Mouse (Mus musculus): ENCODE data around the gene Oaf. TPM values are rescaled to one million over a fixed set of nuclear protein-coding genes. Genes with fewer than 3 reads are reported as not detected.

The Oaf gene
- total RNA-seq, 1 experiment: 22.8 TPM

DNA sequence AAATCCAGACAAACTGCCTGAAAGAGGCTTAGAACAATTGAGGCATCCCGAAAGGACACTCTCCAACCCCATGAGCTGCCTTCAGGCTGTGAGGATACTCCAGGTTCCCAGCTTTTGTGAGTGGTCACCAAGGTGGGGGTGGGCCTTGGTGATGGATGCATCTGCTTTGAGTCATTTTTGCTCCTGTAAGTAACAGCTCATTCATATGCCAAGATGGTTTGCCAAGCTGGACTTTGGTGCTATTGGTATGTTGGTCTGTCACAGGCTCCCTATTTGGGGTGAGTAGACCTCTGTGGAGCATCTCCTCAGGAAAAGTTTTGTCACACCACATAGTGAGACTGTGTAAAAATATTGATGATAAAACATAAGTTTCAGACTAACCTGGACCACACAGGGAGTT is 3.6 kb downstream of the Oaf start:
- Histone ChIP-seq H3K27ac (ENCODE audit: insufficient read depth, low read depth, low read length, poor library complexity, severe bottlenecking) (no peak overlapping the region), H3K4me1 (ENCODE audit: control insufficient read depth in 2 of 2, insufficient read depth in 2 of 2, low read length in 2 of 2, poor library complexity in 1 of 2) (peaks cover 7 to 11% of the 10 kb centered on the region in 2 experiments; a peak in 3 of 4 replicates), H3K9me3 (ENCODE audit: control insufficient read depth, insufficient read depth, low read depth, low read length) (no peaks in the 10 kb centered on the region), H3K4me3 (ENCODE audit: insufficient read depth in 1 of 2, low read depth in 1 of 2, low read length in 2 of 2, poor library complexity in 1 of 2, severe bottlenecking in 1 of 2) (no peak overlapping the region), H3K9ac (ENCODE audit: insufficient read depth, low read depth, low read length, poor library complexity, severe bottlenecking) (no peak overlapping the region), H3K36me3 (ENCODE audit: control insufficient read depth, insufficient read depth, low read length, poor library complexity, severe bottlenecking) (no peaks in the 10 kb centered on the region)
- TF ChIP-seq CHD2 (IDR thresholded peaks at IDR 0.05; ENCODE audit: low read depth, low read length) (no peak), MAFK (IDR thresholded peaks at IDR 0.05; ENCODE audit: insufficient read depth, low read depth, low read length) (no peak), ZC3H11A (IDR thresholded peaks at IDR 0.05; ENCODE audit: borderline replicate concordance, low read depth, low read length) (no peak), HCFC1 (IDR thresholded peaks at IDR 0.05; ENCODE audit: borderline replicate concordance, insufficient read depth, low read length) (no peak), ZNF384 (IDR thresholded peaks at IDR 0.05; ENCODE audit: low read depth, low read length) (no peak)
- no peak for DNase-seq (ENCODE audit: low read depth, low spot score)
- in situ Hi-C loops (cut with MboI; ENCODE audit: low sequenced_read_pairs in 2 of 2, unreplicated experiment in 2 of 2): no loop called here

DNA sequence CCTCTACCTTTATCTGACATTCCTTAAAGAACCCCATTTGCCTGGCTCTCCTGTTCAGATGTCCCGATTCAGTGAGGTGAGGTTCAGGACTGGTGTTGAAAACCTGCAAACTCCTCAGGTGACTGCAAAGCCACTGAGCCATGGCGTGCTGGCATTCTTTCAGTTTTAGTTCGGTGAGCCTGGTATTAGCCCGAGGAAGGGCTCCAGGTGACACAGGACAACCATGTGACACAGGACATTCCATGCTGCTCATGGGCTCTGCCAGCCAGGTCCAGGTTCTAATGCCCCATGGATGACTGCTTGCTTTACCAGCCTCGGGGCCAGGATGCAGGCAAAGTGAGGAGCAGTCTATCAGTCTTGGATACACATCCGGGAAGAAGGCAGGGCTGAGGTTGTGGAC is 4.4 kb downstream of the Oaf start:
- no peak overlapping the region for H3K27ac ChIP-seq (ENCODE audit: insufficient read depth, low read depth, low read length, poor library complexity, severe bottlenecking)

DNA sequence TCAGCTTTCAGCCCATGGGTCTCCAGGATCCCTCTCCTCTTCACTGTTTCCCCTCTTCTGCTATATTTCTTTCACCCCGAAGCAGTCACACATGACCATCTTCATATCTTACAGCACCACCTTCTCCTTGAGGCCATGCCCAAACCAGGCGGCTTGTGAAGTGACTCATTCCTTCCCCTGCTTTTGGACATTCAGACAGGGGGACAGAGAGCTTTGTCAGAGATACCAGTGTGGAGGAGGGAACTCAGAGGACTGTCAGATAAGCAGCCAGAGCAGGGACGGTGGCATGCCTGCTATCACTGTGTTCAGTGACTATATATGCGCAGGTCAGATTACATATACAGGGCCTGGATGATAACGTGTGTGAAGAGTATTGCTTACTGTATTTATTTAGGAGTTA is 5.2 kb downstream of the Oaf start:
- in situ Hi-C loops (cut with MboI; ENCODE audit: low sequenced_read_pairs in 2 of 2, unreplicated experiment in 2 of 2): no loop called here
- TF ChIP-seq MAFK (IDR thresholded peaks at IDR 0.05; ENCODE audit: insufficient read depth, low read depth, low read length) (no peak), HCFC1 (IDR thresholded peaks at IDR 0.05; ENCODE audit: borderline replicate concordance, insufficient read depth, low read length) (no peak), ZNF384 (IDR thresholded peaks at IDR 0.05; ENCODE audit: low read depth, low read length) (no peak), ZC3H11A (IDR thresholded peaks at IDR 0.05; ENCODE audit: borderline replicate concordance, low read depth, low read length) (no peak), CHD2 (IDR thresholded peaks at IDR 0.05; ENCODE audit: low read depth, low read length) (no peak)
- no peak for DNase-seq (ENCODE audit: low read depth, low spot score)
- H3K27ac ChIP-seq (ENCODE audit: insufficient read depth, low read depth, low read length, poor library complexity, severe bottlenecking): no peak overlapping the region
- H3K4me1 ChIP-seq (ENCODE audit: control insufficient read depth in 2 of 2, insufficient read depth in 2 of 2, low read length in 2 of 2, poor library complexity in 1 of 2): peaks cover 7 to 8% of the 10 kb centered on the region in 2 experiments; a peak in 3 of 4 replicates
- no peak overlapping the region for H3K9ac ChIP-seq (ENCODE audit: insufficient read depth, low read depth, low read length, poor library complexity, severe bottlenecking)
- no peaks in the 10 kb centered on the region for H3K9me3 ChIP-seq (ENCODE audit: control insufficient read depth, insufficient read depth, low read depth, low read length)
- no peak overlapping the region for H3K4me3 ChIP-seq (ENCODE audit: insufficient read depth in 1 of 2, low read depth in 1 of 2, low read length in 2 of 2, poor library complexity in 1 of 2, severe bottlenecking in 1 of 2)
- no peaks in the 10 kb centered on the region for H3K36me3 ChIP-seq (ENCODE audit: control insufficient read depth, insufficient read depth, low read length, poor library complexity, severe bottlenecking)

More for the DNA sequence above, 4.4 kb downstream of the Oaf start:
- in situ Hi-C loops (cut with MboI; ENCODE audit: low sequenced_read_pairs in 2 of 2, unreplicated experiment in 2 of 2): no loop called here
- no peak for TF ChIP-seq ZC3H11A (IDR thresholded peaks at IDR 0.05; ENCODE audit: borderline replicate concordance, low read depth, low read length)
- no peak for TF ChIP-seq HCFC1 (IDR thresholded peaks at IDR 0.05; ENCODE audit: borderline replicate concordance, insufficient read depth, low read length)
- TF ChIP-seq MAFK (IDR thresholded peaks at IDR 0.05; ENCODE audit: insufficient read depth, low read depth, low read length): no peak
- no peak for TF ChIP-seq ZNF384 (IDR thresholded peaks at IDR 0.05; ENCODE audit: low read depth, low read length)
- TF ChIP-seq CHD2 (IDR thresholded peaks at IDR 0.05; ENCODE audit: low read depth, low read length): no peak
- Histone ChIP-seq H3K4me3 (ENCODE audit: insufficient read depth in 1 of 2, low read depth in 1 of 2, low read length in 2 of 2, poor library complexity in 1 of 2, severe bottlenecking in 1 of 2) (no peak overlapping the region), H3K9ac (ENCODE audit: insufficient read depth, low read depth, low read length, poor library complexity, severe bottlenecking) (no peak overlapping the region), H3K9me3 (ENCODE audit: control insufficient read depth, insufficient read depth, low read depth, low read length) (no peaks in the 10 kb centered on the region), H3K36me3 (ENCODE audit: control insufficient read depth, insufficient read depth, low read length, poor library complexity, severe bottlenecking) (no peaks in the 10 kb centered on the region), H3K4me1 (ENCODE audit: control insufficient read depth in 2 of 2, insufficient read depth in 2 of 2, low read length in 2 of 2, poor library complexity in 1 of 2) (peaks cover 7 to 8% of the 10 kb centered on the region in 2 experiments; a peak in 3 of 4 replicates)
- no peak for DNase-seq (ENCODE audit: low read depth, low spot score)

DNA sequence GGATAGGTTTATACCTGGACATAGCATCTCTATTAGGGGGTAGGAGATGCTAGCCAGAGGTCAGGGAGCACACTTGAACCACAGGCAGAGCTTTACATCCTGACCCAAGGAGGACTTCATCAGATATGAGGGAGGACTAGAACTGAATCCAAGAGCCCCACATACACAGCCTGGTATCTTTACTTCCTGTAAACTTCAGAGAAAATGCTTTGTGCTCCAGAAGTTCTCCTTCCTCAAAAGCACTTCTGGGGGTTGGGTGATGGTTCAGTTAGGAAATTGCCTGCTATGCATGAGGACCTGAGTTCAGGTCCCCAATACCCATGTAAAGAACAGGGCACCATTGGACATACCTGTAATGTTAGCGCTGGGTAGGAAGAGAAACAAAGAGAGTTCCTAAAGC is 6.2 kb downstream of the Oaf start:
- peaks cover 3 to 6% of the 10 kb centered on the region in 2 experiments; a peak in 3 of 4 replicates for H3K4me1 ChIP-seq (ENCODE audit: control insufficient read depth in 2 of 2, insufficient read depth in 2 of 2, low read length in 2 of 2, poor library complexity in 1 of 2)
- H3K9me3 ChIP-seq (ENCODE audit: control insufficient read depth, insufficient read depth, low read depth, low read length): no peaks in the 10 kb centered on the region
- DNase-seq (ENCODE audit: low read depth, low spot score): no peak
- no peak overlapping the region for H3K9ac ChIP-seq (ENCODE audit: insufficient read depth, low read depth, low read length, poor library complexity, severe bottlenecking)
- H3K27ac ChIP-seq (ENCODE audit: insufficient read depth, low read depth, low read length, poor library complexity, severe bottlenecking): no peak overlapping the region
- no peaks in the 10 kb centered on the region for H3K36me3 ChIP-seq (ENCODE audit: control insufficient read depth, insufficient read depth, low read length, poor library complexity, severe bottlenecking)
- TF ChIP-seq MAFK (IDR thresholded peaks at IDR 0.05; ENCODE audit: insufficient read depth, low read depth, low read length) (no peak), HCFC1 (IDR thresholded peaks at IDR 0.05; ENCODE audit: borderline replicate concordance, insufficient read depth, low read length) (no peak), ZNF384 (IDR thresholded peaks at IDR 0.05; ENCODE audit: low read depth, low read length) (no peak), ZC3H11A (IDR thresholded peaks at IDR 0.05; ENCODE audit: borderline replicate concordance, low read depth, low read length) (no peak), CHD2 (IDR thresholded peaks at IDR 0.05; ENCODE audit: low read depth, low read length) (no peak)
- in situ Hi-C loops (cut with MboI; ENCODE audit: low sequenced_read_pairs in 2 of 2, unreplicated experiment in 2 of 2): no loop called here
- H3K4me3 ChIP-seq (ENCODE audit: insufficient read depth in 1 of 2, low read depth in 1 of 2, low read length in 2 of 2, poor library complexity in 1 of 2, severe bottlenecking in 1 of 2): no peak overlapping the region

DNA sequence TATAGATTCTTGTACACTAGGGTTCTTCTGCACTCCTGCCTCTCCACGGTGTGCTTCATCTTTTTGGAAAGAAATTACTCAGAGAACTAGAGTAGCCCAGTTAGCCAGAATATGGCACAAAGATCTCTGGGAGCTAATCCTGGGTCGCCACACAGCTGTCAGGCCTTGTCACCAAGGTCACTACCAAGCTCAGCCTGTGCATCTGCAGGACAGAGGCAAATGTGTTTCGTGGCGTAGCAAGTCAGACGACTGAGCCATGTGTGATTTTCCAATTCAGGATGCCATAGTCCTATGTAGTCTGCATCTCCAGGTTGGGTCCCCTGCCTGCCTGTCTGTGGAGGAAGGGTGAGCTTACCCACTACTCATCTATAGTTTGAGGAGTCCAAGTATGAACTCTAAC is 6.7 kb downstream of the Oaf start:
- no peak for DNase-seq (ENCODE audit: low read depth, low spot score)
- Histone ChIP-seq H3K4me3 (ENCODE audit: insufficient read depth in 1 of 2, low read depth in 1 of 2, low read length in 2 of 2, poor library complexity in 1 of 2, severe bottlenecking in 1 of 2) (no peak overlapping the region), H3K36me3 (ENCODE audit: control insufficient read depth, insufficient read depth, low read length, poor library complexity, severe bottlenecking) (no peaks in the 10 kb centered on the region), H3K4me1 (ENCODE audit: control insufficient read depth in 2 of 2, insufficient read depth in 2 of 2, low read length in 2 of 2, poor library complexity in 1 of 2) (peaks cover 0 to 3% of the 10 kb centered on the region in 2 experiments; a peak in 2 of 4 replicates), H3K9me3 (ENCODE audit: control insufficient read depth, insufficient read depth, low read depth, low read length) (no peaks in the 10 kb centered on the region), H3K9ac (ENCODE audit: insufficient read depth, low read depth, low read length, poor library complexity, severe bottlenecking) (no peak overlapping the region), H3K27ac (ENCODE audit: insufficient read depth, low read depth, low read length, poor library complexity, severe bottlenecking) (no peak overlapping the region)
- in situ Hi-C loops (cut with MboI; ENCODE audit: low sequenced_read_pairs in 2 of 2, unreplicated experiment in 2 of 2): no loop called here
- no peak for TF ChIP-seq ZNF384 (IDR thresholded peaks at IDR 0.05; ENCODE audit: low read depth, low read length)
- TF ChIP-seq HCFC1 (IDR thresholded peaks at IDR 0.05; ENCODE audit: borderline replicate concordance, insufficient read depth, low read length): no peak
- TF ChIP-seq MAFK (IDR thresholded peaks at IDR 0.05; ENCODE audit: insufficient read depth, low read depth, low read length): no peak
- TF ChIP-seq CHD2 (IDR thresholded peaks at IDR 0.05; ENCODE audit: low read depth, low read length): no peak
- no peak for TF ChIP-seq ZC3H11A (IDR thresholded peaks at IDR 0.05; ENCODE audit: borderline replicate concordance, low read depth, low read length)
